Mouse (Mus musculus): ENCODE measurements around the gene Rab5if. TPM values are rescaled to one million over a fixed set of nuclear protein-coding genes. Genes with fewer than 3 reads are reported as not detected.
"Not testable (repeated sequence)": the region's sequence is repeated elsewhere in the genome, so short reads cannot be mapped to it uniquely, and the experiment has no call there.

Rab5if gene
- total and polyA plus RNA-seq, 3 experiments = 64.4 to 116 (median 104) TPM

DNA sequence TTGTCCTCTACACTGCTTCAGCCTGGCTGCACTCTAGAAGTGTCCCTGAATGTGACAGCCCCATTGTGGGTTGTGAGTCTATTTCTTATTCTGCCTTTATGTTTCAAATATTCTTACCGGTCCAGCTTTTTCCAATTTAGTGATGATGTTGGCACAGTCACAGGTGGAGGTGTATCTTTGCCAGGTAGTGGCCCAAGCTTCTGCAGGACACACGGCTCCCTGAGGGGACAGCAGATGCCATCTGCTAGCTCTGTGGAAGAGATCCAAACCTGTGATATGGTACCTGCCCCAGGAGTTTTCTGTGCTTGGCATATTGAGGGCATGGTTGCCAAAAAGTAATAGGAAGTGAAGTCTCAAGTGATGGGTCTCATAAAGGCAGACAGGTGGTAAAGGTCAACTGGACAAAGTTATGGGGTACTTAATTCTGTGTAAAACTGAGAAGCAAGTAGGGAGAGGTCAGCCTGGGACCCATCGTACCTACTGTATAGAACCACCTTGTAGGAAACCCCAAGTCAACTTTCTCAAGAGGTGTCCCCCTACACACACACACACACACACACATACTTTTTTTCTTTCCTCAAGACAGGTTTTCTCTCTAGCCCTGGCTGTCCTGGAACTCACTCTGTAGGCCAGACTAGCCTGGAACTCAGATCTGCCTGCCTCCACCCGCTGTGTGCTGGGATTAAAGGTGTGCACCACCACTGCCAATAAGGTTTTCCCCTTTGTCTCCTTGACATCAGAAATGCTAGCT lies 12.0 kb downstream of the Rab5if start:
- DNase-seq = no peak
- Histone ChIP-seq H3K79me2 (replicated peaks; ENCODE audit: control insufficient read depth, insufficient read depth, low read length) (no peaks in the 10 kb centered on the region), H3K4me1 (ENCODE audit: control insufficient read depth, insufficient read depth, low read length) (peaks cover 6% of the 10 kb centered on the region), H3K9ac (ENCODE audit: low read depth, low read length) (no peak overlapping the region), H3K27ac (no peak overlapping the region), H3K4me3 (no peak overlapping the region), H3K36me3 (ENCODE audit: control insufficient read depth, insufficient read depth, low read length) (peaks cover 2% of the 10 kb centered on the region), H3K27me3 (ENCODE audit: control insufficient read depth, insufficient read depth, low read length) (no peaks in the 10 kb centered on the region)
- 91% methylated on average over 4 of the region's 4 CpGs for WGBS
- TF ChIP-seq CTCF (IDR thresholded peaks at IDR 0.05) (no peak), POLR2A (IDR thresholded peaks at IDR 0.05; ENCODE audit: insufficient read depth, low read depth, low read length) (no peak), EP300 (IDR thresholded peaks at IDR 0.05; ENCODE audit: insufficient read depth, low read depth, low read length) (no peak)
- intact Hi-C loops (cut with DNase I) = loop anchor here (5.0 kb wide), 1 partner anchor 122 kb away; no protein-coding TSS in a partner anchor

DNA sequence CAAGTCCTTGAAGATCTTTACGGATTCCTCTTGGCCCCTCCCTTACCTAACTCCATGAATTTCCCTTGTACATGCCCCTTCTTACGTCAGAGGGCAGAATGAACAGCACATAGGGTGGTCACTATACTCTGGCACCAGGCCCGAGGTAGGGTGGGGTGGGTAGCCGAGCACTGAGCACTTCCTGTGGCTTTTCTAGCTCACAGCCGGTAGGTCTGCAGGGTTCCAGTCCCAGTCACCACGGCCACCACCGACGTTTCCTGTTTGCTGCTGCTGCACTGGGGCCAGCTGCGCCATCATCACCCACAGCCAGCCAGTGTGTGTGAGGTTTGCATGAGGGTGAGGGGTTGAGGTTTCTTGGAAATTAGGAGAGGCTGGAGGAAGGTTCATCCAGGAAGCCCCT lies 14.8 kb downstream of the Rab5if start:
- TF ChIP-seq POLR2A (IDR thresholded peaks at IDR 0.05; ENCODE audit: insufficient read depth, low read depth, low read length) = no peak
- peak in 1 of 2 experiments; percentile 34 for DNase-seq
- intact Hi-C loops (cut with DNase I) = no loop called here
- H3K4me3 ChIP-seq = no peak overlapping the region
- no peaks in the 10 kb centered on the region for H3K79me2 ChIP-seq (replicated peaks; ENCODE audit: control insufficient read depth, insufficient read depth, low read length)
- no peaks in the 10 kb centered on the region for H3K36me3 ChIP-seq (ENCODE audit: control insufficient read depth, insufficient read depth, low read length)
- H3K27me3 ChIP-seq (ENCODE audit: control insufficient read depth, insufficient read depth, low read length) = no peaks in the 10 kb centered on the region
- WGBS = 36% methylated on average over 9 of the region's 9 CpGs
- H3K9ac ChIP-seq (ENCODE audit: low read depth, low read length) = no peak overlapping the region
- H3K27ac ChIP-seq = no peak overlapping the region
- no peaks in the 10 kb centered on the region for H3K4me1 ChIP-seq (ENCODE audit: control insufficient read depth, insufficient read depth, low read length)

- H3K36me3 ChIP-seq (ENCODE audit: control insufficient read depth, insufficient read depth, low read length) = no peaks in the 10 kb centered on the region
- no peaks in the 10 kb centered on the region for H3K4me1 ChIP-seq (ENCODE audit: control insufficient read depth, insufficient read depth, low read length)
- H3K27ac ChIP-seq = no peak overlapping the region
- H3K79me2 ChIP-seq (replicated peaks; ENCODE audit: control insufficient read depth, insufficient read depth, low read length) = no peaks in the 10 kb centered on the region
- no peak for TF ChIP-seq POLR2A (IDR thresholded peaks at IDR 0.05; ENCODE audit: insufficient read depth, low read depth, low read length)
- TF ChIP-seq CTCF (IDR thresholded peaks at IDR 0.05) = no peak
- 85% methylated on average over 3 of the region's 3 CpGs for WGBS
- no peak overlapping the region for H3K9ac ChIP-seq (ENCODE audit: low read depth, low read length)
- intact Hi-C loops (cut with DNase I) = no loop called here
- DNase-seq = peak in 1 of 2 experiments; percentile 32
- no peaks in the 10 kb centered on the region for H3K27me3 ChIP-seq (ENCODE audit: control insufficient read depth, insufficient read depth, low read length)
- no peak overlapping the region for H3K4me3 ChIP-seq
These were observed 16.6 kb downstream of the Rab5if start for GRCm38 (mm10) chr2:156879541-156879940.

- H3K4me1 ChIP-seq (ENCODE audit: control insufficient read depth, insufficient read depth, low read length) = no peaks in the 10 kb centered on the region
- no peaks in the 10 kb centered on the region for H3K79me2 ChIP-seq (replicated peaks; ENCODE audit: control insufficient read depth, insufficient read depth, low read length)
- intact Hi-C loops (cut with DNase I) = no loop called here
- WGBS = 48% methylated on average over 10 of the region's 10 CpGs
- H3K27ac ChIP-seq = no peak overlapping the region
- no peaks in the 10 kb centered on the region for H3K27me3 ChIP-seq (ENCODE audit: control insufficient read depth, insufficient read depth, low read length)
- H3K4me3 ChIP-seq = no peak overlapping the region
- no peaks in the 10 kb centered on the region for H3K36me3 ChIP-seq (ENCODE audit: control insufficient read depth, insufficient read depth, low read length)
- no peak for TF ChIP-seq EP300 (IDR thresholded peaks at IDR 0.05; ENCODE audit: insufficient read depth, low read depth, low read length)
- TF ChIP-seq POLR2A (IDR thresholded peaks at IDR 0.05; ENCODE audit: insufficient read depth, low read depth, low read length) = no peak
- no peak for TF ChIP-seq CTCF (IDR thresholded peaks at IDR 0.05)
- H3K9ac ChIP-seq (ENCODE audit: low read depth, low read length) = no peak overlapping the region
- no peak for DNase-seq
These were observed 19.6 kb downstream of the Rab5if start for GRCm38 (mm10) chr2:156882431-156883001.

- no peaks in the 10 kb centered on the region for H3K79me2 ChIP-seq (replicated peaks; ENCODE audit: control insufficient read depth, insufficient read depth, low read length)
- WGBS = 65% methylated on average over 10 of the region's 10 CpGs
- no peaks in the 10 kb centered on the region for H3K36me3 ChIP-seq (ENCODE audit: control insufficient read depth, insufficient read depth, low read length)
- H3K27me3 ChIP-seq (ENCODE audit: control insufficient read depth, insufficient read depth, low read length) = no peaks in the 10 kb centered on the region
- H3K4me1 ChIP-seq (ENCODE audit: control insufficient read depth, insufficient read depth, low read length) = no peaks in the 10 kb centered on the region
- no peak for DNase-seq
- intact Hi-C loops (cut with DNase I) = no loop called here
- no peak overlapping the region for H3K9ac ChIP-seq (ENCODE audit: low read depth, low read length)
- no peak for TF ChIP-seq EP300 (IDR thresholded peaks at IDR 0.05; ENCODE audit: insufficient read depth, low read depth, low read length)
- TF ChIP-seq POLR2A (IDR thresholded peaks at IDR 0.05; ENCODE audit: insufficient read depth, low read depth, low read length) = no peak
- TF ChIP-seq CTCF (IDR thresholded peaks at IDR 0.05) = no peak
- H3K4me3 ChIP-seq = no peak overlapping the region
- no peak overlapping the region for H3K27ac ChIP-seq
These were observed 21.7 kb downstream of the Rab5if start for GRCm38 (mm10) chr2:156884396-156885211.

DNA sequence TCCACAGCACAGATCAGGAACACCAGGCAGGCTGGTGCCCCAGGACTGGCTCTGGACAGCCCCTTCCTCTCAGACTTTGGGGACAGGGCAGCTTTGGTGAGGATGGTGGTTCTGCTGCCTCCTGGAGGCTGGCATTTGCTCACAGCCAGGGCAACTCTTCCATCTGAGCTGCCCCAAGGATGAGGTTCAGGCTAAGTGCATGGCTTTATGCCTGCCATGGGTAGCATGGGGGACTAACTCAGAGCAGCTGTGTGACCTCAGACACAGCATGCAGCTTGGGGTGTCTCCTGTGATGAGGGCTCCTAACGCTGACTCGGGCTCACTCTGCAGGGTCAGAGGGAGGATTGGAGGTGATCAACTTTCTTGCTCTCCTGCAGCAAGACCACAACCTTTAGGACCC lies 22.7 kb downstream of the Rab5if start:
- H3K9ac ChIP-seq (ENCODE audit: low read depth, low read length); DNase-seq; intact Hi-C loops (cut with DNase I); H3K36me3 ChIP-seq (ENCODE audit: control insufficient read depth, insufficient read depth, low read length); H3K79me2 ChIP-seq (replicated peaks; ENCODE audit: control insufficient read depth, insufficient read depth, low read length); H3K4me1 ChIP-seq (ENCODE audit: control insufficient read depth, insufficient read depth, low read length); H3K4me3 ChIP-seq; H3K27ac ChIP-seq; H3K27me3 ChIP-seq (ENCODE audit: control insufficient read depth, insufficient read depth, low read length): not testable (repeated sequence)
- WGBS = 77% methylated on average over 2 of the region's 2 CpGs

Data from heart, adult 2 months (tissue).